Mouse (Mus musculus) heart, adult 11 months (tissue): ENCODE results near the gene Thrsp.
"Not testable (repeated sequence)": the region's sequence is repeated elsewhere in the genome, so short reads cannot be mapped to it uniquely, and the experiment has no call there.

Experiments used
- DNase-seq: peaks from one replicate; pipeline ENCODE4 v3.0.0; 2022

Thrsp gene

GRCm38 (mm10) chr7:97416906-97417777 lies at the start of gene Thrsp:
Gene Thrsp (minus strand): TSS chr7:97417730.
- DNase-seq: peak; percentile 99

- DNase-seq: no peak
Observed at GRCm38 (mm10) chr7:97455577-97455976, 38.0 kb upstream of the Thrsp start.

GRCm38 (mm10) chr7:97454795-97455194 lies 37.3 kb upstream of the Thrsp start:
- no peak for DNase-seq

GRCm38 (mm10) chr7:97453141-97453921 lies 35.8 kb upstream of the Thrsp start:
- DNase-seq: peak; percentile 91

- no peak for DNase-seq
Observed at GRCm38 (mm10) chr7:97452196-97452595, 34.7 kb upstream of the Thrsp start.

GRCm38 (mm10) chr7:97451023-97451422 lies 33.5 kb upstream of the Thrsp start, which contains the start of gene Kctd14:
Gene Kctd14 (plus strand): TSS chr7:97451323.
- peak; percentile 19 for DNase-seq

GRCm38 (mm10) chr7:97447050-97447531 lies 29.6 kb upstream of the Thrsp start:
- no peak for DNase-seq

- DNase-seq: peak; percentile 97
Observed at GRCm38 (mm10) chr7:97446171-97446925, 28.8 kb upstream of the Thrsp start.

GRCm38 (mm10) chr7:97438986-97439385 lies 21.5 kb upstream of the Thrsp start:
- no peak for DNase-seq

- DNase-seq: no peak
Observed at GRCm38 (mm10) chr7:97434517-97434916, 17.0 kb upstream of the Thrsp start.

GRCm38 (mm10) chr7:97433517-97433916 lies 16.0 kb upstream of the Thrsp start:
- not testable (repeated sequence) for DNase-seq

GRCm38 (mm10) chr7:97429705-97430104 lies 12.2 kb upstream of the Thrsp start:
- DNase-seq: peak; percentile 86

- peak; percentile 93 for DNase-seq
Observed at GRCm38 (mm10) chr7:97427778-97428420, 10.4 kb upstream of the Thrsp start.

GRCm38 (mm10) chr7:97427296-97427695 lies 9.8 kb upstream of the Thrsp start:
- DNase-seq: no peak

GRCm38 (mm10) chr7:97426566-97426965 lies 9.0 kb upstream of the Thrsp start:
- no peak for DNase-seq

- peak; percentile 97 for DNase-seq
Observed at GRCm38 (mm10) chr7:97424621-97425245, 7.2 kb upstream of the Thrsp start.

- DNase-seq: peak; percentile 83
Observed at GRCm38 (mm10) chr7:97423754-97424153, 6.2 kb upstream of the Thrsp start.

- peak; percentile 93 for DNase-seq
Observed at GRCm38 (mm10) chr7:97420958-97421651, 3.6 kb upstream of the Thrsp start.

GRCm38 (mm10) chr7:97420406-97420805 lies 2.9 kb upstream of the Thrsp start:
- DNase-seq: peak; percentile 87

GRCm38 (mm10) chr7:97419163-97419562 lies 1.6 kb upstream of the Thrsp start:
- DNase-seq: peak; percentile 90

- peak; percentile 96 for DNase-seq
Observed at GRCm38 (mm10) chr7:97418717-97419116, 1.2 kb upstream of the Thrsp start.
